Mouse (Mus musculus) ES-E14 (cell line): Measurements from ENCODE around the gene Ppp1r2.

ENCODE experiments used
- CHD2 ChIP-seq: IDR thresholded peaks from 2 replicates; pipeline ENCODE4 v1.6.1; 2014; ENCODE audit warnings: mild to moderate bottlenecking, low read depth, low read length, inconsistent platforms
- HCFC1 ChIP-seq: IDR thresholded peaks from 2 replicates; pipeline ENCODE4 v1.6.1; 2012; ENCODE audit warnings: low read length, inconsistent platforms, borderline replicate concordance; ENCODE audit not compliant: insufficient read depth
- MAFK ChIP-seq: IDR thresholded peaks from 2 replicates; pipeline ENCODE4 v1.6.1; 2014; ENCODE audit warnings: mild to moderate bottlenecking, low read depth, low read length, inconsistent platforms; ENCODE audit not compliant: insufficient read depth
- ZNF384 ChIP-seq: IDR thresholded peaks from 2 replicates; pipeline ENCODE4 v1.6.1; 2012; ENCODE audit warnings: low read depth, low read length, inconsistent platforms

DNA sequence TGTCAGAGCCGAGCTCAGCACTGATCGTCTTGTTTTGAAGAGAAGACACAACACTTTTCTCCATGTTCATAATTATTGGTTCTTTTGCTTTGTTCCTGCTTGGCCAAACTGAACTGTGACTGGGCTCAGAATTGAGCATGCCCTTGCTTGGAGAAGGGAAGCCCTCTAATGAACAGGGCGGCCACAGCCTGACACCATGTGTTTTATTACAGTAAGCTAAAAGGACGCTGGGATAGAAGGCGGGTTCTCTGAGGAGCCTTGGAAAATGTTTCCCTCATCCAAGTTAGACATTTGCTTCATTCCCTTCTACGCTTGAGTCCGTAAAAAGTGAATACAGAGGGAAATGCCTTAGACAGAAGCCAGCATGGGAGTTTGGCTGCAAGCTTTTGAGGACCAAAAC is 1.9 kb upstream of the Ppp1r2 start:
- TF ChIP-seq ZNF384: no peak
- no peak for TF ChIP-seq HCFC1
- no peak for TF ChIP-seq CHD2
- no peak for TF ChIP-seq MAFK
